Mouse (Mus musculus) intestine, embryonic 14.5 days (tissue): ENCODE measurements around the gene Nab2. TPM values are rescaled to one million over a fixed set of nuclear protein-coding genes. Genes with fewer than 3 reads are reported as not detected.

Experiments used
- ATAC-seq: fragments of 200-750 bp; cut with Nextera tagmentation; replicated peaks from 2 replicates; pipeline ENCODE4 v1.8.0; 2017; ENCODE audit warnings: low read depth, moderate number of reproducible peaks, moderate TSS enrichment, moderate library complexity; ENCODE audit not compliant: low FRiP score, low TSS enrichment
- DNase-seq: peaks from one replicate; pipeline ENCODE4 v3.0.0-alpha.2; 2018; ENCODE audit warnings: low spot score
- H3K27ac ChIP-seq: fragments of 300-500 bp; sonication (generic); 2 replicates; pipeline ENCODE4 v1.5.1; 2014; ENCODE audit warnings: low read depth, mild to moderate bottlenecking, control low read depth
- H3K27me3 ChIP-seq: fragments of 300-500 bp; sonication (generic); replicated peaks from 2 replicates; pipeline ENCODE4 v1.6.1; 2014; ENCODE audit warnings: low read length, control low read depth; ENCODE audit not compliant: control insufficient read depth, insufficient read depth
- H3K36me3 ChIP-seq: fragments of 300-500 bp; sonication (generic); 2 replicates; pipeline ENCODE4 v1.6.1; 2014; ENCODE audit warnings: low read length, control low read depth; ENCODE audit not compliant: control insufficient read depth, insufficient read depth
- H3K4me1 ChIP-seq: fragments of 300-500 bp; sonication (generic); replicated peaks from 2 replicates; pipeline ENCODE4 v1.6.1; 2014; ENCODE audit warnings: low read length, control low read depth, mixed read lengths; ENCODE audit not compliant: control insufficient read depth, insufficient read depth
- H3K4me2 ChIP-seq: fragments of 300-500 bp; sonication (generic); 2 replicates; pipeline ENCODE4 v1.6.1; 2014; ENCODE audit warnings: low read length
- H3K4me3 ChIP-seq: fragments of 300-500 bp; sonication (generic); 2 replicates; pipeline ENCODE4 v1.5.1; 2014; ENCODE audit warnings: low read depth, low read length, control low read depth, mixed read lengths
- H3K9ac ChIP-seq: fragments of 300-500 bp; sonication (generic); 2 replicates; pipeline ENCODE4 v1.6.1; 2014; ENCODE audit warnings: mild to moderate bottlenecking, low read length
- H3K9me3 ChIP-seq: fragments of 300-500 bp; sonication (generic); 2 replicates; pipeline ENCODE4 v1.6.1; 2016; ENCODE audit warnings: low read length, control low read depth; ENCODE audit not compliant: control insufficient read depth
- whole genome bisulfite sequencing: fragments of 180-500 bp; shearing (Covaris S2); extraction: QIAGEN DNeasy Blood & Tissue Kit; methylation state at CpG from one replicate; pipeline ENCODE4 v1.1.7; 2014; 5-methylcytosine and 5-hydroxymethylcytosine counted together
- polyA plus RNA-seq: library from polyadenylated mRNA; unstranded; fragments of >200 nt; fragmentation: Nextera tagmentation; extraction: Ambion mirVana; gene quantifications from 2 replicates; pipeline ENCODE4 v1.2.1, GENCODE M21; 2014

The Nab2 gene
- polyA plus RNA-seq, 1 experiment from 2014 or later: 7.5 TPM

DNA sequence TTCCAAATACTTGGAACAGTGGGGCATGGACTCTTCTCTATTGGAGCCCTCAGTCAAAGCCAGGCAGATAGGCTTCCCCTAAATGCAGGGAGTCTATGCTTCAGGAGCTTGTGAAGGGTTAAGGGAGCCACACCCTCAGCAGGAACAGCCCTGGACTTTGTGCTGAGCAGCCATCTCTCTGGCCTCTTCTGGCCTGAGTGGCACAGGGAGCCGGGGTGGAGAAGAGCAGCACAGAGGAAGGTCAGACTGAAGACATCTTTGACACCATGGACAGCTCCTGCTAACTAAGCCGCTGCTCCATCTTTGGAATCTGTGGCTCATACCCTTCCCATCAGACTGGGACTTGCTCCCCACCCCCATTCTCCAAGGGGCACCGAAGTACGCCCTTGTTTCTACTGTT, 34.9 kb upstream of the Nab2 start:
- ATAC-seq: no peak

DNA sequence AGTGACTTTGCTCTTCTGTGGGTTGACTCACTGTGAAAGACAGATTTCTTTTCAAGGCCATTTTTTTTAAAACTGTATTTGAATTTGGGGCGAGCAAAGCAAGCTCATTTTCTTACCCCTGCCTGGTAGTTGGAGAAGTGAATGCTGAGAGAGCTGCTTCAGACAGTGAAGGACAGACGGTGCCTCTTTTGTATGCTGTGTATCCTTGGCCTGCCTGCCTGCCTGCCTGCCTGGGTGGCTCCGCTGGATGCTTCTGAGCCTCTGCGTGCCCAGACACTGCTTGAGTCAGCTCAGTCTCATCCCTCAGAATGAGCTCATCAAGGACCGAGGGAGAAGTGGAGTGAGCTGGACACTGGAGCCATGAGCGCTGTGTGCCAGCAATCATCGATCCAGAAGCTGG, 30.6 kb upstream of the Nab2 start:
- H3K27me3 ChIP-seq: no peaks in the 10 kb centered on the region
- H3K9ac ChIP-seq: no peak overlapping the region
- no peak for ATAC-seq
- no peak for DNase-seq
- H3K36me3 ChIP-seq: peaks cover 34% of the 10 kb centered on the region
- H3K4me2 ChIP-seq: no peak overlapping the region
- H3K27ac ChIP-seq: no peak overlapping the region
- 96% methylated on average over 7 of the region's 7 CpGs for WGBS
- H3K9me3 ChIP-seq: no peaks in the 10 kb centered on the region
- H3K4me1 ChIP-seq: no peaks in the 10 kb centered on the region
- H3K4me3 ChIP-seq: no peak overlapping the region

More for the DNA sequence above, 34.9 kb upstream of the Nab2 start:
- Histone ChIP-seq H3K9me3 (no peaks in the 10 kb centered on the region), H3K4me3 (0 out of 2 replicates have a peak overlapping the region, but pooled peaks have one; percentile 2), H3K4me2 (no peak overlapping the region), H3K27ac (no peak overlapping the region), H3K9ac (no peak overlapping the region), H3K4me1 (peaks cover 3% of the 10 kb centered on the region; the same call in 1 of the 2 replicates), H3K36me3 (no peaks in the 10 kb centered on the region), H3K27me3 (no peaks in the 10 kb centered on the region)
- DNase-seq: peak; percentile 64
- WGBS: 36% methylated on average over 4 of the region's 4 CpGs

GRCm38 (mm10) chr10:127695775-127696174, 27.4 kb upstream of the Nab2 start:
- H3K4me1 ChIP-seq: no peaks in the 10 kb centered on the region
- no peak for ATAC-seq

GRCm38 (mm10) chr10:127694636-127695035, 26.3 kb upstream of the Nab2 start:
- H3K27ac ChIP-seq: no peak overlapping the region
- H3K9ac ChIP-seq: no peak overlapping the region
- H3K4me1 ChIP-seq: no peaks in the 10 kb centered on the region
- no peak overlapping the region for H3K4me3 ChIP-seq
- no peak overlapping the region for H3K4me2 ChIP-seq
- DNase-seq (no peak), ATAC-seq (0 out of 2 replicates have a peak, but pooled peaks have one; percentile 40)
- H3K36me3 ChIP-seq: peaks cover 64% of the 10 kb centered on the region
- no peaks in the 10 kb centered on the region for H3K27me3 ChIP-seq
- 57% methylated on average over 2 of the region's 2 CpGs for WGBS
- H3K9me3 ChIP-seq: no peaks in the 10 kb centered on the region

More at GRCm38 (mm10) chr10:127695775-127696174, 27.4 kb upstream of the Nab2 start:
- WGBS: 95% methylated on average over 7 of the region's 7 CpGs
- Histone ChIP-seq H3K27me3 (no peaks in the 10 kb centered on the region), H3K36me3 (peaks cover 57% of the 10 kb centered on the region), H3K27ac (no peak overlapping the region), H3K9me3 (no peaks in the 10 kb centered on the region), H3K4me2 (no peak overlapping the region), H3K4me3 (no peak overlapping the region), H3K9ac (no peak overlapping the region)
- no peak for DNase-seq

GRCm38 (mm10) chr10:127691053-127691452, 22.7 kb upstream of the Nab2 start:
- Histone ChIP-seq H3K36me3 (peaks cover 55% of the 10 kb centered on the region), H3K4me1 (no peaks in the 10 kb centered on the region), H3K9me3 (no peaks in the 10 kb centered on the region), H3K9ac (no peak overlapping the region), H3K4me3 (no peak overlapping the region), H3K27ac (no peak overlapping the region), H3K4me2 (no peak overlapping the region), H3K27me3 (no peaks in the 10 kb centered on the region)
- ATAC-seq (no peak), DNase-seq (no peak)
- WGBS: 19% methylated on average over 1 of the region's 1 CpGs

DNA sequence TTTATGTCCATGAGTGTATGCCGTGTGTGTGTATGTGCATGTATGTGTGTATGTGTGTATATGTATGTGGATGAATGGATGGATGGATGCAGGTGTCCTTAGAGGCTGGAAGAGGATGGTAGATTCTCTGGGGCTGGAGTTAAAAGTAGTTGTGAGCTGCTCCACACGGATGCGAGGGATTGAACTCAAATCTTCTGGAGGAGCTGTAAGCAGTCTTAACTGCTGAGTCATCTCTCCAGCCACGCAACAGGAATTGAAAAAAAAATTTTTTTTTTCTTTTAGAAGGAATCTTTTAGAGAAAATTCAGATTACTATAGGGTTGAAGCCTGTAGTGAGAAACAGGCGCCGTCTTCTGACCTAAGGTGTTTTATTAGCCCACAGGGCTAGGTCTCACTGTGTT, 14.5 kb upstream of the Nab2 start:
- ATAC-seq: no peak

DNA sequence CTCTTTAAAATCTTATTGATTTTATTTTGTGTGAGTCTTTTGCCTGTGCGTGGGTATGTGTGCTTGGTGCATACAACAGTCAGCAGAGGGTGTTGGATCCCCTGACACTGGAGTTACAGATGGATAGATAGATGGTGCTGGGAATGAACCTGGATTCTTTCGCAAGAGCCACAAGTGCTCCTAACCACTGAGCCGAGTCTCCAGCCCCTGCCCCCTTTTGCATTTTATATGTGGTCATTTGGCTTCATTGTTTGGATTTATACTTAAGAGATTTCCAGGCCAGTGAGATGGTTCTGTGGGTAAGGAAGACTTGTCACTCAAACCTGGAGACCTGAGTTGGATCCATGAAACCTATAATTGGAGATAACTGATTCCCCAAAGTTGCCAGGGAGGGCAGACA, 11.5 kb upstream of the Nab2 start:
- DNase-seq (no peak), ATAC-seq (no peak)
- no peaks in the 10 kb centered on the region for H3K36me3 ChIP-seq
- 0 out of 2 replicates have a peak, but pooled peaks cover 3% of the 10 kb centered on the region for H3K4me1 ChIP-seq
- no peak overlapping the region for H3K9ac ChIP-seq
- no peaks in the 10 kb centered on the region for H3K27me3 ChIP-seq
- WGBS: 91% methylated on average over 3 of the region's 3 CpGs
- no peak overlapping the region for H3K27ac ChIP-seq
- H3K4me3 ChIP-seq: no peak overlapping the region
- no peaks in the 10 kb centered on the region for H3K9me3 ChIP-seq
- no peak overlapping the region for H3K4me2 ChIP-seq

More for the DNA sequence above, 14.5 kb upstream of the Nab2 start:
- DNase-seq: no peak
- Histone ChIP-seq H3K9ac (no peak overlapping the region), H3K4me2 (no peak overlapping the region), H3K4me1 (no peaks in the 10 kb centered on the region), H3K27ac (no peak overlapping the region), H3K36me3 (no peaks in the 10 kb centered on the region), H3K9me3 (no peaks in the 10 kb centered on the region), H3K27me3 (no peaks in the 10 kb centered on the region), H3K4me3 (no peak overlapping the region)
- whole genome bisulfite sequencing: 86% methylated on average over 6 of the region's 6 CpGs

DNA sequence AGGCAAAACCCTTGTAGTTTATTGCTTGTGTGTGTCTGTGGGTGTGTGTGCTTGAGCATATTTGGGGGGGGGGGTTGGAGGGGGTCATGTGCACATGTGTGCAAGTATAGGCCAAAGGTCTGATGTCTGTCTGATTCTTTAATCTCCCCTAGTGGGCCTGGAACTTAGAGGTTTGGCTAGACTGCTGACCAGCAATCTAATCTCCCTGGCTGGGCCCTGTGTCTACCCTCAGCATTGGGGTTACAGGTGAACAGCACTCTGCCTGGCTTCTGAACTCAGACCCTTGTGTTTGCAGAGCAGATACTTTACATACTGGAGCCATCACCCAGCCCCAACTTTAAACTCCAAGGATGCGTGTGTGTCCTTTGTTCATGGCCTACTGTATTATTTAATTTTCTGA, 10.8 kb upstream of the Nab2 start:
- WGBS: 93% methylated on average over 1 of the region's 1 CpGs
- no peak overlapping the region for H3K9ac ChIP-seq
- no peaks in the 10 kb centered on the region for H3K9me3 ChIP-seq
- H3K27me3 ChIP-seq: no peaks in the 10 kb centered on the region
- no peak overlapping the region for H3K27ac ChIP-seq
- no peak overlapping the region for H3K4me3 ChIP-seq
- ATAC-seq (no peak), DNase-seq (no peak)
- H3K4me1 ChIP-seq: 0 out of 2 replicates have a peak, but pooled peaks cover 3% of the 10 kb centered on the region
- no peaks in the 10 kb centered on the region for H3K36me3 ChIP-seq
- H3K4me2 ChIP-seq: no peak overlapping the region

DNA sequence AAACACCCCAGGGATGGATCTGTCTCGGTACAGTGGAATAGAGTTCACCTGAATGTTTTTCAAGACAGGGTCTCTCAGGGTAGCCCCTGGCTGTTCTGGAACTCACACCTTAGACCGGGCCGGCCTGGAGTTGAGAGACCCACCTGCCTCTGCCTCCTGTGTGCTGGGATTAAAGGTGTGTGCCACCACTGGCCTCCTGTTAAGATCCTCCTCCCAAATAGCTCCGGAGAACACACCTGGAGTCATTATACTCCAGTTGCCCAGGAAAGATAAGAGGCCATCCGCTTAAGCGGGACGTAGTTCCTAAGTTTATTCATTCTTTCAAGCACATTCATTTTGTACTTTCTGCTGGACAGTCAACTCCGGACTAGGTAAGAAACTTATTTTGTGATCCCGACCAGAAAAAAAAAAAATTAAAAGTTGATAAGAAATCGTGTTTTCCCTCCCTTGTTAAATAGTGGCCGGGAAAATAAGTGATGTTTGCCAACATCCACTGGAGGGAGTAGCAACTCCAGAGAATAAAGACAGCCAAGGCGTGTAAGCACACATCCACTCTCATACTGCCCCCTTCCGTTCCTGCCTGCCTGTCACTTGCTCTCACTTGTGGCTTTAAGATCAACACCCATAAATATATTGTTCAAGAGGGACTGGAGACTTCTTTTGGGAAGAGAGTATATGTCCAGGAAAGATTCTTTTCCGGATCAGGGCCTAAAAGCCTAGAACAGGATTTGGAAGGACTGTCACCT, 9.4 kb upstream of the Nab2 start:
- no peaks in the 10 kb centered on the region for H3K27me3 ChIP-seq
- 0 out of 2 replicates have a peak, but pooled peaks cover 3% of the 10 kb centered on the region for H3K4me1 ChIP-seq
- ATAC-seq: no peak
- H3K9ac ChIP-seq: peak overlapping the region; percentile 60
- H3K9me3 ChIP-seq: no peaks in the 10 kb centered on the region
- peak overlapping the region; percentile 84 for H3K4me2 ChIP-seq
- H3K36me3 ChIP-seq: no peaks in the 10 kb centered on the region
- DNase-seq: peak; percentile 74
- peak overlapping the region; percentile 59 for H3K4me3 ChIP-seq
- WGBS: 9% methylated on average over 14 of the region's 14 CpGs
- H3K27ac ChIP-seq: 0 out of 2 replicates have a peak overlapping the region, but pooled peaks have one; percentile 62
